Mouse (Mus musculus) bone marrow, adult 2 months (tissue): ENCODE data around the gene Uckl1.

Experiments used
- CTCF ChIP-seq: fragments of 200-500 bp; IDR thresholded peaks from 2 replicates; pipeline ENCODE4 v1.5.1; 2011; ENCODE audit warnings: low read length, control low read depth; ENCODE audit not compliant: control insufficient read depth, insufficient read depth
- POLR2A ChIP-seq: fragments of 200-500 bp; IDR thresholded peaks from 2 replicates; pipeline ENCODE4 v1.6.1; 2011; ENCODE audit warnings: low read depth, mild to moderate bottlenecking, control low read depth, low read length, borderline replicate concordance; ENCODE audit not compliant: control insufficient read depth

GRCm38 (mm10) chr2:181529076-181529475 is 55.6 kb downstream of the Uckl1 start:
- no peak for TF ChIP-seq CTCF
- TF ChIP-seq POLR2A: no peak
